Mouse (Mus musculus): Measurements from ENCODE around the gene Med27.

Gene Med27

GRCm38 (mm10) chr2:29573591-29573990 is 227.0 kb downstream of the Med27 start:
- DNase-seq, result peak in 1 of 2 experiments; percentile 44

- DNase-seq, result no peak
Observed at GRCm38 (mm10) chr2:29574187-29574586, 227.6 kb downstream of the Med27 start.

Measured in kidney, adult 8-10 months (tissue).